Mouse (Mus musculus) frontal cortex, postnatal 25 days (tissue): ENCODE measurements around the gene Mtif2.

Experiments
- DNase-seq, 2 experiments: peaks; one replicate each; pipeline ENCODE4 v3.0.0; 2022; ENCODE audit warnings: low spot score in 2 of 2

Gene Mtif2

DNA sequence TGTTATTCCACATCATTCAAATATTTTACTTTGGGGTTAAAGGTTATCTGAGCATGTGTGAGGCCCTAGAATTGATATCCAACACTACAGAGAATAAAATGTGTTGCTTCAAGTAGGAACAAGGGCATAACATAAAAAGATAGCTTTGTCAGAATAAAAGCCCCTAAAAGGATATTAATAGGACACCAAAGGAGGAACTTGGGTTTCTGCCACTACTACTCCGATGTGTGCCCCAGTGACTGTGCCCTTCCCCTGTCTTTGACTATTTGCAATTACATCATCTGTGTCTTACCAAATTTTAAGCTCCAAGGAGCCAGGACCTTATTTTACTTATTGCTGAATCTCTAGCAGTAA is 23.2 kb downstream of the Mtif2 start:
- DNase-seq = no peak

DNA sequence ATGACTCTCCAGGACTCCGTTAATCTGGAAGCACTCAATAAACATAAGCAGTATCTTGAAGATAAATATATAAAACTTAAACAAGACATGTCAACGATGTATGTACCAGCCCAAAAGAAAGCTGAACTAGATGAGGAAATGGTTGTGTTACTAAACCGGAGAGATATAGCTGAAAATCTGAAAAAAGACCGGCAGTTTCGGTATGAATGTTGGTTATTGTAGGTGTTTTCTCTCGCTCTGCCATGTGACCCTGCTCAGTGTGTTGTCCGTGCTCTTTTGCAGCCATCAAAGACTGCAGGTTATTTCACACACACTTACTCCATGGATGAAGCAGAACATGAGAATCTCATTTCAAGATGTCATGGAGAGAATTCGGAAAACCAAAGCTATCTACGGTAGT is 34.2 kb downstream of the Mtif2 start:
- no peak for DNase-seq

DNA sequence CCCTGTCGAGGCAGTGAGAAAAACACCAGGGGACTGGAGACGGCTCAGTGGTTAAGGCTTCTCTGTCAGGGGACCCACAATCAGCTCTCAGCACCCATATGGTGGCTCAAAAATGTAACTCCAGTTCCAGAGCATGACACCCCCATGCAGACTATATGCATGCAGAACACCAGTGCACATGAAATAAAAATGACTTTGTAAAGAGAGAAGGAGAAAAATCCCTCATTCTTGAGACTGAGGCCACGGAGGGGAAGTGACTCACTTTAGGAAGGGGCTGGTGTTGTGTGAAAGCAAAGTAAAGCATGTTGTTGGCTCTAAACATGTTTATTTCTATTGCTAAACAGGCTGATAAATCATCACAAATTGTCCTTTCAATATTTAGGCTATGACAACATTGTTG is 34.8 kb downstream of the Mtif2 start:
- DNase-seq = no peak

DNA sequence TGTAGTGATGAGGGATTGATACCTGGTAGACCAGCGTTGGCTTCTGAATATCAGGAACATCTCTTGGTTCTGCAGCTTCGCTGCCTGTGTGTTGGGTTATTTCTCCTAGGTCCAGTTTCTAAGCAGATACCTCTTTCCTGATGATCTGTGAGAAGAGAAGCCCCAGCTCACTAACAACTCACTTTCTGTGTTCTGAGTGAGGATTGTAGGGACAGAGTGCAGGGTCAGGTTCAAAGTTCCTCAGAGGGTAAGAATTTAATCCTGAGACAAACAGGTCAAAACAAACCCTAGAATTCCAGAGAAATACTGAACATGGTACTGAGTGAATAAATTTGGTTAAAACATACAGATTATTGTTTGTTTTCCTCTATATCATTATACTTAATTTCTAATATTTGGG is 37.2 kb downstream of the Mtif2 start:
- no peak for DNase-seq

DNA sequence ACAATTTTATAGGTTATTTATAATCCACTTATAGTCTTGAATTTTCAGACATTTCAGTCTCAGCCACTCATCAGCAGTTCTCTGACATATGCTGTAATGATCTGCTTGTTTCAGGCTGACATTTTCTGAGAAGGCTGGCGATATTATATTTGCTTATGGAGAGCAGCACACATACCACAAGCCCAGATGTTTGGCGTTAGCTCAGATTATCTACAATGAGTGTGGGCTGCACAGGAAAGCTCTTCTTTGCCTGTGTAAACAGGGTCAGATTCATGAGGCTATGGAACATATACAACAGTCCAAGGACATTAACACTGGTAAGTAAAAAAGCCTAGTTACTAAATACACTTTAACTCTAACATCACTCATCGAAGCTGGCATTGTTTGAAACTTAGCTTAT is 45.3 kb downstream of the Mtif2 start:
- DNase-seq = no peak

DNA sequence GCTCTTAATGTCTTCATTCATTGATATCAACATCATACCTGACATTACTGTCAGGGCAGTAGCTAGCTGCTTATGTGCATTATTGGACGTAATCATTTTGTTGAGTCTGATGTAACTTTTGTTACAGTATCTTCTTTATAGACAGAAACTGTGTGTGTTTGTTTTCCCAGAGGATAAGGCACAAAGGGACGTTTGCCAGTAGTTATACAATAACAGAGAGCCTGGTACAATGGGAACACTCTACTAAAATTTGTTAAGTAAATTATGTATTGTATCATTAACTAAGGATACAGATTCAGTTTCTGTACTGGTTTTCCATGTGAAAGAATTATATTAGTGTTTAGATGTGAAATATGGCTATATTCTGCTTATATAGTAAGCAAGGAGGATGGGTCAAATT is 46.4 kb downstream of the Mtif2 start:
- DNase-seq = no peak

DNA sequence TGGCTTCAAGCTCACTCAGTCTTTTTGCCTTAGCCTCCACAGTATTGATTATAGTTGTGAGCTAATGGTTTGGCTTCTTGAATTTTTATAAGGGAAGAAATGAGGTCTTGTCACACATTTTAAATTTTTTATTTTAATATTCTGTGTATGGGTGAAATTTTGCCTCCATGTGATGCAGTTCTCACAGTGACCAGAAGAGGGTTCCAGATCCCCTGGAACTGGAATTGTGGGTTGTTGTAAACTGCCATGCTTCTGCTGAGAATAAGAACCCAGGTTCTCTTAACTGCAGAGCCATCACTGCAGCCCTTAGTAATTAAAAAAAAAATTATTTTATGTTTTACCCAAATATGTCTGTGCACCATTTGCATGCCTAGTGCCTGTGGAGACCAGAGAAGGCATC is 53.4 kb downstream of the Mtif2 start:
- no peak for DNase-seq
